Mouse (Mus musculus) thymus, adult 2 months (tissue): ENCODE results near the gene Lim2.

Experiments used
- CTCF ChIP-seq: fragments of 200-500 bp; IDR thresholded peaks from 2 replicates; pipeline ENCODE4 v1.5.1; 2012; ENCODE audit warnings: mild to moderate bottlenecking, control low read depth, low read length, moderate library complexity, borderline replicate concordance; ENCODE audit not compliant: control insufficient read depth, poor library complexity, insufficient read depth; ENCODE audit errors: extremely low read depth
- POLR2A ChIP-seq: fragments of 200-500 bp; IDR thresholded peaks from 2 replicates; pipeline ENCODE4 v1.6.1; 2012; ENCODE audit warnings: mild to moderate bottlenecking, low read length, control low read depth, moderate library complexity; ENCODE audit not compliant: control insufficient read depth, poor library complexity, insufficient read depth; ENCODE audit errors: extremely low read depth

GRCm38 (mm10) chr7:43448246-43448645 lies 20.8 kb downstream of the Lim2 start:
- TF ChIP-seq CTCF (no peak), POLR2A (no peak)
